Mouse (Mus musculus) fat pad, adult 2 months (tissue): Measurements from ENCODE around the gene Fut7.

Experiments
- DNase-seq: peaks from one replicate; pipeline ENCODE4 v3.0.0-alpha.2; 2011; ENCODE audit warnings: low read depth, low spot score; ENCODE audit errors: extremely low read depth

The Fut7 gene

DNA sequence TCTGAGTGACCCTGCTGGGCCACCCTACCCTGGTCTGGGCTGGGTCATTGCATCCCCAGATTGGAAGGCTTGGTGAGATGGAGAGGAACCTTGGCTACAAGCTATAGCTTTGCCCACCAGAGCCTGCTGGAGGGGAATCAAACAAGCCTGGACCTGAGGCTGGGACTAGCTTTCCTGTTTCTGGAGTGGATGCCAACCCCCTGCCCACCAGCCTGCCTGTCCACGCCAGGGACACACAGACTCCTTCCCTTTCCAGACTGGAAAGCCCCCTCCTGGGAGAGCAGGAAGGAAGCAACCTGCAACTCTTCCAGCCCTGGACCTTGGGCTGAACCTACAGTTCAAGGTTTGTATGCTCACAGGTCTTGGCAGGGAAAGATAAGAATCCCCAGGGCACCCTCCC is 559 bp downstream of the Fut7 start:
- DNase-seq, result no peak

DNA sequence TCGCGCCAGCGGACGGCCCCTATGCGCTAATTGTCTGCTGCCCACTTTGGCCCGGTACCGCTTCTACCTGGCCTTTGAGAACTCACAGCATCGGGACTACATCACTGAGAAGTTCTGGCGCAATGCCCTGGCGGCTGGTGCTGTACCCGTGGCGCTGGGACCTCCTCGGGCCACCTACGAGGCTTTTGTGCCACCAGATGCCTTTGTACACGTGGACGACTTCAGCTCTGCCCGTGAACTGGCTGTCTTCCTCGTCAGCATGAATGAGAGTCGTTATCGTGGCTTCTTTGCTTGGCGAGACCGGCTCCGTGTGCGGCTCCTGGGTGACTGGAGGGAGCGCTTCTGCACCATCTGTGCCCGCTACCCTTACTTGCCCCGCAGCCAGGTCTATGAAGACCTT is 2.4 kb downstream of the Fut7 start:
- no peak for DNase-seq

DNA sequence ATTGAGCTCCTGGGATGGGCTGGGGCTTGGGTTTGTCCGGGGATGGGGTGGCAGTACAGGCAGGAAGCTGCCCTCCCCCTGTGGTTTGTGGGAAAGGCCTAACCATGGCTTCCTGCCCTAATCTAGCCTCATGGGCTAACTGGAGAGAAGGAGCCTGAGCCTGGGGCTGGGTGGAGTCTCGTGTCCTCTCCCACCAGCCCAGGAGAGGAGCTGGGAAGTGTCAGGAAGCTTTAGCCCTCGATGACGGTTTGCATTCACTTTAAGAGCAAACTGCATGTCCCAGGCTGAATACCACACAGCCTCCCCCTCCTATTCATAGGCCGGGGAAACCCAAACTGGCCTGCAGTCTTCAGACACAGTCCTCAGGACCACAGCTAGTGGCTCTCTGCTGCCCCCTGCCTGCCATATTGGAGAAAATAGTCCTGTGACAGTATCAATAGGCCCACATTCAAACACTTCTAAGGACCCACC is 3.7 kb downstream of the Fut7 start:
- no peak for DNase-seq

DNA sequence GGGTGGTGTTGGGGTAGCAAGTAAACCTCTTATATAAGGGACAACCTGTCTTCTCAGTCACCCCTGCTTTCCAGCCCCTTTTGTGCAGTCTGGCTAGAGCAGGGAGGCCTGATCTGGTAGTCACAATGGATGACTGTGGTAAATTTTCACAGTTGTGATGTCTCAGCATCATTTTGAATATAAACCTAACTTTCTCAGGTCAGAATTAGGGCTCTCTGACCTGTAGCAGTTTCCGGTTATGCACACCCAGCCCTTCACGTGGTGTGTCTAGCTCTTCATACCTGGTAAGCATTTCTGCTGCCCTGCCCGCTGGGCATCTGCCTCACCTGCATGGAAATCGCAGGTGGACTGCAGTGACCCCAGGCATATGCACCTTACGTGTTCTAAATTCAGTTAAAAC is 4.2 kb downstream of the Fut7 start:
- DNase-seq, result no peak

DNA sequence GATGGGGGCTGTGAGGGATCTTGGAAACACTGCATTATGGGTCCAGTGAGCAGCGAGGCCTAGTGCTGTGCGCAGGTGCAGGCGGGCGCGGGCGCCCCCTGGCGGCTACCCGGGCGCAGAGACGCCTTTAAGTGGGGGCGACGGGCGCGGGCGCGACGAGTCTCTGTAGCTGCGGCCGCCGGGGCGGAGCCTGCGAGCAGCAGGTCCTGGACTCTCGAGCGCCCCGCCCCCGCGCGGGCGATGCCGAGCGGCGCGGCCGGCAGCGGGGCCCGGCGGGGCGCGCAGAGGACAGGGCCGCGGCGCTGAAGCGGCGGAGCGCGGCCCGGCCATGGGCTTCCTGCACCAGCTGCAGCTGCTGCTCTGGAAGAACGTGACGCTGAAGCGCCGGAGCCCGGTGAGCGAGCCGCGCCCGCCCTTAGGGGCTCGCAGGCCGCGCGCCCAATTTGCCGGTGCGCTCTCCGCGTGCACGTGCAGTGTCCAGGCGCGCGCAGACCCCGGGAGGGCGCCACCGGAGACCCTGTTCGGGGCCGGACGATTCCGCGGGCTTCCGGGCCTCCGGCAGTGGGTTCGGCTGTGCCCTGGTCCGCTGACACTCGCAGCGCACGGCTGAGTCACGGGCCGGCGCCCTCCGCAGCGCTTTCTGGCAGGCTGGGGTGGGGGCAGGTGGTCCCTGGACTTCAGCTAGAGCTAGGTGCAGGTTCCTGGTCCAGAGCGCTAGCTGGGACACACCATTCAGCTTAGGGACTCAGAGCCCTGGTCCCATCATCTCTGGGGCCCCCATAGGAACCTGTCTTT is 5.6 kb downstream of the Fut7 start, which contains the start of gene Abca2:
TSS of gene Abca2 (plus strand) at position 262 of the 795 bp plus-strand sequence.
- no peak for DNase-seq

DNA sequence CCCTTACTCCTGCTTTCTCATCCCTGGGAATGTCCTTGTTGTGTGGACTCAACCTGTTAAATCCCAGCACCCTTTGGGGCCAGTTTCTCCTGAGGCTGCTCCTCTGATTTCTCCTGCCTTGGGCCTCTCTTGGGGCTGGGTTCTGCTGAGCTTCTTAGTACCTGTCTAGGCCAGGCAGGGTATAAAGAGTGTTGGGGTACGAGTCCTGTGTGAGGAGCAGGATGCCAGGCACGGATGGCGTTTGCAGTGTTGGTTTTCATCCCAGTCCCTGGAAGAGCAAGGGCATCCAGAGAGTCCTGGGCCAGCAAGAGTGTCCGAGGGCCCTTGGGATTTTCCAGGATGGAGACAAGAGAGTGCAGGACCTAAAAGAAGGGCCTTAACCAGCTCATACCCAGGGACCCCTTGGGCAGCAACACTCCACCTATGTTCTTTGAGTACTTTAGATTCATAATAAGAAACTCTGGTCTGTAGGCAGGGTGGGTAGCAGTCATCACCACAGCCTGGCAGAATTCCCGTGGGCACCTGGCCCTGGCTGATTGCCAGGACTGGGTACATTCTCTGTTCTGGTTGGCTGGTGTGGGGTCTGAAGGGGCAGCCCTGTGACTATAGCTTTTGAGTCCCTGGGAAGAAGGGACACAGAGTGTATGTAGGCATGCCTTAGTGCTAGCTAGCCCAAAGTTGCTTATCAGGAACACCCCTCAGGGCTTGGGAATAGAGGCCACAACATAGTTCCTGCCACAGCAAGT is 6.5 kb downstream of the Fut7 start:
- no peak for DNase-seq

DNA sequence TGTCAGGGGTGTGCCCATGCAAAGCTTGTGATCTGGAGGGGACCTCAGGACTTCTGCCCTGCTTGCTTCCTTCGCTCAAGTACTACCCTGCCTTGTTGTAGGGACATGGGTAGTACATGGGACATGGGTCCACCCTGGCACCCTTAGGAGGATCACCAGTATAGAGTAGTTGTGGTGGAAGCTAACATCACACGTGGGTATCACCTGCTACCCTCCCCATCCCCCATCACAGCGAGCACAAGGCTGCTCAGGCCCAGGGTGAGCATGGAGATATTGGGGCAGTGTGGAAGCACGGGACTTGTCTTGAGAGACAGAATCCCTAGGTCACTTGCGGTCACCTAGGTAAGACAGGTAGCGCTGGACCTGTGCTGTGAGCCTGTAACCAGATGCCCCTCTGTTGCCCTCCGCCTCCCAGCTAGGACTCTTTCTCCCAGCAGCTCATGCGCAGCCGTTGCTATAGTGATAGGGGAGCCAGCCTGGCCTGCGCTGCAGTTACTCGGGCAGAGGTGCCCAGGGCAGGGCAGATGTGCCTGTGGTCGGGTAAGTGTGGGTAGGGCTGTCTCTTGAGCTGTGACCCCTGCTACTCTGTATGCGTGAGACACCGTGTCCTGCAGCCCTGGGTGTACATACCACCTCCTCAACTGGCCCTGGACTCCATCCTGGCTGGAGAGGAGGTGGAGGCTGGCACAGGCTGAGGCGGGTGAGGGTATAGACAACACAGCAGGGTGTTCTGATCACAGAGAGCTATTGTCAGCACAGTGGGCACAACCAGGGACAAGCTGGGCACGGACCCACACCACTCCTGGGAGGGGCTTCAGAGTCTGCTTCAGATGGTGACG is 7.5 kb downstream of the Fut7 start:
- DNase-seq, result no peak

DNA sequence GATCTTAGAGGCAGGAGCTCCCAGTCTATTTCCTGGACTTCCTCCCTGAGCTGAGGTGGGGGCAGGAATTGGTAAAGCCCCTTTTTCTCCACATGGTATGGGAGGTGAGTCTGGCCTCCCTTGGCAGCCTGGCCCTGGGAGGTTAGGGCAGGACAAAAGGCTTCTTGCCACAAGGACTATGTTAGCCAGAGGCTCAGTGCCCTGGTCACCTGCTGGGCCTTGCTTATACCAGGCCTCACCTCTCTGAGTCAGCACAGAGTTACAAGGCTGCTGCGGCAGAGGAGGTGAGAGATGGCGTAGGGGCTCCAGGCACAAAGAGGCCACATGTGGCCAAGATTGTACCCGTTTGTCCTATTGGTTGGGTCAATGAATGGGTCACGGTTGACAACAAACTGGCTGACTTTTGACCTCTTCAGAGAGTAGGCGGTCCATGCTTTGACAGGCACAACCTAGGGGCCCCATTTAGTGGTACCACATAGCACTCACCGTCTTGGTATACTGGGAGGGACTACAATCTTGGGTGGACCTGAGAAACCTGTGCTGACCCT is 8.3 kb downstream of the Fut7 start:
- DNase-seq, result no peak

DNA sequence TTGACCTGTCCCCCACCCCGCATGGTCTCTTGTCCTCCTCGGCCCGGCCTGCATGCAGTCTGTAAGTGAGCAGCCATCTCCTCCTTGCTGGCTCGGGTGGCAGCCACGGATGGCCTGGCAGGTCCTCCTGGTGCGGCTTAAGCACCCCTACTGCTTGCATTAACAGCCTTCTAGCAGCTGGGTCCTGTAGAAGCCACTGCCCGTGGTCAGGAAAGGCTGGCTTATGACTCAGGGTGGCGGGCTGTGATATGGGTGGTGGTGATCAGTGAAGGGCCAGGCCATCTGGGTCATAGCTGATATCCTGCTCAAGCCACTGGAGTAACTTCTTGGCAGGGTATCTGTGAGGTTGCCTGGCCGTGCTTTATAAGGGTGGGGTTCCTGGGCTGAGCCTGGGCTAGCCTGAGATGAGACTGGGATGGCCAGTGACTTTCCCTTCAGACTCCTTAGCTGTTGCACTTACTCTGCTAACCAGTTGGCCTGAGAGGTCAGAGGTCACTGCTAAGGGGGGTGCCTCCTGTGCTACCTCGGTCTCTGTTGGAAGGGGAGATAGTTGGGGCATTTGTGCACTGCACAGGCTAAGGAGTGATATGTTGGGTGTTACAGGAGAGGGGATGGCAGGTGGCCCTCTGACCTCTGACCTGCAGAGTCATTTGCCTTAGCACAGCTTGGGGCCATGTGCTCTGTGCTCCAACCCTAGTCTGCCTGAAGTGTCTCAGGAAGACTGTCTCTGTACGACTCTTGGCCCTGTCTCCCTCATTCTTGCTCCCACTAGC is 9.4 kb downstream of the Fut7 start:
- no peak for DNase-seq

DNA sequence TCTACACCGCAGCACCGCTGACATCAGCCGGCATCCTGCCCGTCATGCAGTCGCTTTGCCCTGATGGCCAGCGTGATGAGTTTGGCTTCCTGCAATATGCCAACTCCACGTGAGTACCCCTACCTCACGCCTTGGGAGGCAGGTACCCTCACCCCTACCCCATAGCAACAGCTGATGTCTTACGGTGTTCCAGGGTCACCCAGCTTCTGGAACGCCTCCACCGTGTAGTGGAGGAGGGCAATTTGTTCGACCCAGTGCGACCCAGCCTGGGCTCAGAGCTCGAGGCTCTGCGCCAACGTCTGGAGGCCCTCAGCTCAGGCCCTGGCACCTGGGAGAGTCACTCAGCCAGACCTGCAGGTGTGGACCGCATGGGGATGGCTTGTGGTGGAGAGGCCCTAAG is 10.0 kb downstream of the Fut7 start:
- no peak for DNase-seq

DNA sequence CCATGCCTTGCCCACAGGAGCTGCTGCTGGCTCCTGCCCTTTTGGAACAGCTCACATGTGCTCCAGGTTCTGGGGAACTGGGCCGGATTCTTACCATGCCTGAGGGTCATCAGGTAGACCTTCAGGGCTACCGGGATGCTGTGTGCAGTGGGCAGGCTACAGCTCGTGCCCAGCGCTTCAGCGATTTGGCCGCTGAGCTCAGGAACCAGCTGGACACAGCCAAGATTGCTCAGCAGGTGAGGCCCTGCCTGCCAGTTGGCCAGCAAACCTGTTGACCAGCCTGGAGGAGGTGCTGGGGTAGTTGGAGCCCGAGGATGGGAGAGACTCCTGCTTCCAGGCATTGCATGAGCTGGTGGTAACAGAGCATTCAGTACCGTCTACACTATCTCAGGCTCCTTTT is 11.2 kb downstream of the Fut7 start:
- DNase-seq, result no peak

DNA sequence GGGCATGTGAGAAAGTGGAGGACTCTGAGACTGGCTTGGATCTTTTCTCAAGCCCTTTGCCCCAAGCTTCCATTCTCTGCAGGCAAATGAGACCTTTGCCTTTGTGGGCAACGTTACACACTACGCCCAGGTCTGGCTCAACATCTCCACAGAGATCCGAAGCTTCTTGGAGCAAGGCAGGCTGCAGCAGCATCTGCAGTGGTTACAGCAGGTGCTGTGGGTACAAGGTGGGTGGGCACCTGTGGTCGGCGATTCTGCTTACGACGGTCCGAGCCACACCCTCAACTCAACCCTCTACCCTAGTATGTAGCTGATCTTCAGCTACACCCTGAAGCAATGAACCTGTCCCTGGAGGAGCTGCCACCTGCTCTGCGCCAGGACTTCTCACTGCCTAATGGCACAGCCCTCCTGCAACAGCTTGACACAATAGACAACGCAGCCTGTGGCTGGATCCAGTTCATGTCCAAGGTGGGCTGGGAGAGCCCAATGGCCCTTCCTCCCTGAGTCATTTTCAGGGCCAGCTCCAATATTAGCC is 13.3 kb downstream of the Fut7 start:
- DNase-seq, result no peak

DNA sequence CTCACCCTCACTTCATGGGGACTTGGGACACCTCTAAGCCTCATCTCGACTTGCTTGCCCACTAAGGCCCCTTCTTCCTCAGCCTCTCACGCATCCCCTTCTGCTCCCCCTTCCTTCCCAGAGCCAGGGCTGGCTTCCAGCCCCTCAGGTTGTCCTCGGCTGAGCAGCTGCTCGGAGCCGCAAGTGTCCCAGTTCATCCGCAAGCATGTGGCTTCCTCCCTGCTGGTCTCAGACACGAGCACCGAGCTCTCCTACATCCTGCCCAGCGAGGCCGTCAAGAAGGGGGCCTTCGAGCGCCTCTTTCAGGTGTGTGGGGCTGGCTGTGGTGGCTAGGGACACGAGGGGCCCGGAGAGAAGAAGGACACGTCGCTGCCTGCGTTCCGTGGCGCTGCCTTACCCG is 18.0 kb downstream of the Fut7 start:
- no peak for DNase-seq

DNA sequence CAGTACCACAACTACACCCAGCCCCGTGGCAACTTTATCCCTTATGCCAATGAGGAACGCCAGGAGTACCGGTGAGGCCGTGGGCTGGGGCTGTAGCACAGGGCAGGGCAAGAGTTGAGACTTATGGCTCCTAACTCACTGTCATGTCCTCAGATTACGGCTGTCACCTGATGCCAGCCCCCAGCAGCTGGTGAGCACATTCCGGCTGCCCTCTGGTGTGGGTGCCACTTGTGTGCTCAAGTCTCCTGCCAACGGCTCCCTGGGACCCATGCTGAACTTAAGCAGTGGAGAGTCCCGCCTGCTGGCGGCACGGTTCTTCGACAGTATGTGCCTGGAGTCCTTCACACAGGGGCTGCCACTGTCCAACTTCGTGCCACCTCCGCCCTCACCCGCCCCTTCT is 19.6 kb downstream of the Fut7 start:
- no peak for DNase-seq

DNA sequence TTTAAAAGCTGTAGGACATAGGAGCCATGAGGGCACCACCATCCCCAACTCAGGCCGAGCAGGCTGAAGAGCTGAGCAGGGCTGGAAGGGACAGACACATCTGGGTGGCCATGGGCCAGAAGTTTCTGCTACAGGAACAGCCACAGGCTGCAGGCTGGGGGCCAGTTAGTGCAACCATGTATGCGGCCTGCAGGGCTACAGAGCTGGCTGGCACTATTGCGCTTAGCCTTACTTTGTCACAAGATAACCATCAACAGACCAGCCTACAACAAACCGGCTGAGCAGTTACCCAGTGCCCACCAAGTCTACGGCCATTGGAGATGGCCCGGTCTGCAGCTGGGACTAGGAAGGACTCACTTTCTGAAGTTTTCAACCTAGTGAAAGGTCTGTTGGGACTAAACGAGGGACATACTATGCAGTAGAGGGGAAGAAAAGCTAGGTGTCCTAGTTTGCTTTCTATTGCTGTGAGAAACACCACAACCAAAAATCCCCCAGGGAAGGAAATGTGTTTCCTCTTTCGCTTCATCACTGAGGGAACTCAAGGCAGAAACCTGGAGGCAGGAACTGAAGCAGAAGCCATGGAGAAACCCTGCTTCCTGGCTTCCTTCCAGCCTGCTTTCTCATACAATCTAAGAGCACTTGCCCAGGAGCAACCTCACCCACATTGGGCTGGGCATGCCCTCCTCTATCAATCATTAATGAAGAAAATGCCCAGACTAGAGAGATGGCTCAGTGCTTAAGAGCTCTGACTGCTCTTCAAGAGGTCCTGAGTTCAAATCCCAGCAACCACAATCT is 28.0 kb downstream of the Fut7 start:
- DNase-seq, result no peak

DNA sequence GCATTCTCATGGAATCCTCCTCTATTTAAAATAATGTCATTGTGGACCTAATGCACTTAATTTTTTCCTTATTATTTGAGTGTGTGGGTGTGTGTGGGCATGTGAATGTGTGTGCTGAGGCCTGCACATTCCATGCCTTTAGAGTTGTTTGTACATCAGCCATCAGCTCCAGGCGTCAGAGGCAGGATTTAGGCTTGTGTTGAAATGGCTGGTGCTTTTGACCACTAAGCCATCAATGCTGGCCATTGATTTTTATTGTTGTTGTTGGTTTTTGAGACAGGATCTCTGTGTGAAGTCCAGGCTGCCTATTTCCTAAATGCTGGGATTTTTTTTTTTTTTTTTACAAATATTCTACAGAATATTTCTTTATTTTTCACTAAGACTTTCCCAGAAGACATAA is 29.9 kb downstream of the Fut7 start:
- DNase-seq, result no peak

DNA sequence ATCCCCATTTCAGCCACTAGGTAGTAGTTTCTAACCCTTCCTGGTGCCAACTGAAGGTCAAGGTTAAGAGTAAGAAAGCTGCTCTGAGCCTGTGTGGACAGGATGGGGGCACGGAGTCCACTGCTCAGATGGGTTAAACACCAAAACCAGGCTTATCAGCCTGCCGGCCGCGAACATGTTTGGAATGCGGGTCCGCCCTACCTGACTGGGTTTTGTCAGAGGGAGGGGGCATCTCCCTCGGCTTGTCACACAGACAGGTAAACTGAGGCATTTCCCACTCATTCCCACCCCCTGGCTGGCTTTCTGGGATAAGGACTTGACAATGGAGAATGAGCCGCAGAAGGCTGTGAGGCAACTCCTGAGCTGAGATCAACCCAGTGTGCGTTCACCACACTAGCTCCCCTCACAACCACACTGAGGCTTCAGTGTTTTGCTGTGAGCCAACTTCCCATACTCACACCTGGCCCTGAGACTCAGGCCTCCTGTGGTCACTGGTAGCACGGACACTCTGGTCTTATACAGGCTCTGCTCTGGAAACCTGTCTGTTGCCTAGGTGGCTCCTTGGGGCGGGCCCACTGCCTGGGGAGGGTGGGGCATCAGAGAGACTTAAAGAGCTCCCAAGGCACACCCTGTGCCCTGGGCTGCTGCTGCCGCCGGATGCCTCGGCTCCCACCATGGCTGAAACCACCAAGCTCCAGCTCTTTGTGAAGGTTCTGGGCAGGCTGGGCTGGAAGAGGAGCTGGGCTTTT is 33.3 kb downstream of the Fut7 start, which contains the start of gene Clic3:
TSS of gene Clic3 (plus strand) at position 634 of the 749 bp plus-strand sequence.
- DNase-seq, result no peak

DNA sequence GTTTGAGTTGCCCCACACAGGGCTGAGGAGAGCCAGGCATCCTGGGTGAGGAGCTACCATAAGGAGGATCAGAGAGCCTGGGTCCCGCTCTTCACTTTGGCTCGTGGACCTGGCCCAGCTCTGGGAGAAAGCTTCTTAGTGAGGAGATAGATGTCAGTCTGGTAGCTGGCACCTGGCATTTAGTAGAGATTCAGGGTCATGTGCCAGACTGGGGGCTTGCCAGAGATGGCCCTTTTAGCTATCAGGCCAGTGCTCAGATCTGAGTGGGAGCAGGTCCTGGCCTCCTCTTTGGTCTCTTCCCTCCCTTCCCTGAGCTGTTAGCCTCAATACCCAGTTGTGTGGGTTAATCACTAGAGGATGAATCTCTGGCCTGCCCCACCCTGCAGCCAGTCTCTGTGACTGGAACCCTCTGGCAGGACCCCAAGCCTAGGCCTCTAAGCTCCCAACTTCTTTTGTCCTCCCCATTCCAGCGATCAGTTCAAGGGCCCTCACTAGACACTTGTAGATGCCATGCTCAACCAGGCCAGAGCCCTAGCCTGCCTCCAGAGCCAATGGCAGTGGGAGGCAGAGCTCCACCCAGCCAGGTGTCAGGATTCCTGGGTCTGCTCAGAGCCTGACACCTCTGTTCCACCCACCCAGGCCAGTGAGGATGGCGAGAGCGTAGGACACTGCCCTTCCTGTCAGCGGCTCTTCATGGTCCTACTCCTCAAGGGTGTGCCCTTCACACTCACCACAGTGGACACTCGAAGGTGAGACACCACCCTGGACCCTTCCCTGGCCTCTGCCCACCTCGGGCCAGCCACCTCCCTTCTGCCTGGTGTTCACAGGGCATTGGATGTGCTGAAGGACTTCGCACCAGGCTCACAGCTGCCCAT is 34.2 kb downstream of the Fut7 start:
- DNase-seq, result no peak
